Comparison of ENCODE assay signal across 9 mouse cellular contexts in the genomic region with DNA sequence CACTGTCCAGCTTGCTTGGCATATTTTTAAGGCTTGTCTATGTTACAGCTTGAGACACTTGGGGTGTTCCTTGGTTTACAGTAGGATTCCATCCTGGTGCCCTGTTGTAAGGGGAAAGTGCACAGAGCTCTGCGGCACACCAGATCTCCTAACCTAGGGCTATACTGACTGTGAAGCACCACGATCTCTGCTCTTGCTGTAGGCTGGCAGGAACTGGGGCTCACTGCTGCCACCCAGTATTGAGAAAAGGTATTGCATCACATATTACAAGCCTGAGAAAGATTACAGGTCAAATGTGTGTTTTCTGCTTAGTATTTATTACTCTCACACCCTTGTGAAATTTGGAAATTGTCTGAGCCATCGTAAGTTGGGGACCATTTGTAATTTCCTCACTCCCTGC. TPM values are rescaled to one million over a fixed set of nuclear protein-coding genes. Genes with fewer than 3 reads are reported as not detected.
A peak's percentile ranks its signal among the peaks of the same experiment; 100 is the strongest.
DNase-seq lines count a peak whose midpoint lies in the region; ATAC-seq and TF ChIP-seq lines count a peak whose summit lies in the region.
"Had no signal": no experiment of that assay in that cellular context is flagged by ENCODE, and none has a peak within 500 bp of the region (broad histone marks: within the 10 kb centered on the region; RNA-seq: fewer than 3 reads in every experiment).

No protein-coding gene starts in this region.

- no peaks in the 10 kb centered on the region for H3K36me3 ChIP-seq in hindbrain, postnatal 0 days (ENCODE audit: insufficient read depth, low read length)

- WGBS in hindbrain, postnatal 0 days = 44% methylated on average over 3 of the region's 3 CpGs

- no peaks in the 10 kb centered on the region for H3K27me3 ChIP-seq in hindbrain, postnatal 0 days (ENCODE audit: insufficient read depth, low read length)
- H3K27me3 ChIP-seq: heart, embryonic 13.5 days had no signal

- no peak overlapping the region for H3K27ac ChIP-seq in hindbrain, postnatal 0 days
- H3K27ac ChIP-seq: heart, embryonic 13.5 days had no signal

- peaks cover 10% of the 10 kb centered on the region; the same call in 1 of the 2 replicates for H3K4me1 ChIP-seq in hindbrain, postnatal 0 days (ENCODE audit: insufficient read depth, low read length)

- no peaks in the 10 kb centered on the region for H3K9me3 ChIP-seq in hindbrain, postnatal 0 days (ENCODE audit: low read length)

- TF ChIP-seq CTCF in hindbrain, postnatal 0 days (IDR thresholded peaks at IDR 0.05; ENCODE audit: low read depth) = peak; percentile 81

- ATAC-seq in cerebellum, adult (ENCODE audit: insufficient number of reproducible peaks, low FRiP score, low TSS enrichment) = no peak
- no peak for ATAC-seq in hindbrain, postnatal 0 days

- no peak overlapping the region for H3K4me2 ChIP-seq in hindbrain, postnatal 0 days (ENCODE audit: low read depth, low read length)
- H3K4me2 ChIP-seq: heart, embryonic 13.5 days had no signal

- no peak overlapping the region for H3K9ac ChIP-seq in hindbrain, postnatal 0 days (replicated peaks; ENCODE audit: low read length)
- H3K9ac ChIP-seq: heart, embryonic 13.5 days had no signal

- peak; percentile 65 for DNase-seq in cerebellum, adult 11-12 months
- peak; percentile 49 for DNase-seq in right cerebral cortex, adult 18-20 months
- no peak for DNase-seq in right cerebral cortex, postnatal 25 days
- peak; percentile 77 to 80 for DNase-seq in cerebellum, postnatal 14 days
- peak; percentile 70 for DNase-seq in hindbrain, postnatal 0 days (ENCODE audit: low spot score)
- peak; percentile 32 to 65 for DNase-seq in lung, postnatal 4 days
- no peak for DNase-seq in neural tube, embryonic 10.5 days (ENCODE audit: extremely low spot score, low spot score)

- H3K4me3 ChIP-seq in hindbrain, postnatal 0 days (ENCODE audit: low read length) = no peak overlapping the region
- H3K4me3 ChIP-seq: heart, embryonic 13.5 days had no signal

RNA-seq across cellular contexts. Expression of gene Tbc1d22a, which starts 13.9 kb away (rescaled TPM):
- 17.4 and 26.2 TPM in 2 replicates for total RNA-seq in hindbrain, postnatal 0 days (2014; rRNA removed)
- polyA plus RNA-seq in hindbrain, postnatal 0 days (2015; fragmentation: Nextera tagmentation; extraction: Ambion mirVana) = 12.8 and 13.6 TPM in 2 replicates

RNA-seq across cellular contexts. Expression of gene Cerk, which starts 42.2 kb away (rescaled TPM):
- total RNA-seq in hindbrain, postnatal 0 days (2014; rRNA removed) = 46.3 and 52.1 TPM in 2 replicates
- 23.4 and 23.6 TPM in 2 replicates for polyA plus RNA-seq in hindbrain, postnatal 0 days (2015; fragmentation: Nextera tagmentation; extraction: Ambion mirVana)

Comparison
In these comparisons a context has a peak if more than half of its experiments do, and no peak if none do; other contexts are left out.
1. DNase-seq: peak in cerebellum, adult 11-12 months (single experiment), right cerebral cortex, adult 18-20 months (single experiment), cerebellum, postnatal 14 days (2 of 2), hindbrain, postnatal 0 days (single experiment) and lung, postnatal 4 days (2 of 2); none in right cerebral cortex, postnatal 25 days (single experiment) and neural tube, embryonic 10.5 days (single experiment).